Mouse (Mus musculus): ENCODE measurements around the gene Kpna2. TPM values are rescaled to one million over a fixed set of nuclear protein-coding genes. Genes with fewer than 3 reads are reported as not detected.

Kpna2 gene
- 142 and 177 TPM in 2 replicates for polyA plus RNA-seq (2012; rRNA removed)

DNA sequence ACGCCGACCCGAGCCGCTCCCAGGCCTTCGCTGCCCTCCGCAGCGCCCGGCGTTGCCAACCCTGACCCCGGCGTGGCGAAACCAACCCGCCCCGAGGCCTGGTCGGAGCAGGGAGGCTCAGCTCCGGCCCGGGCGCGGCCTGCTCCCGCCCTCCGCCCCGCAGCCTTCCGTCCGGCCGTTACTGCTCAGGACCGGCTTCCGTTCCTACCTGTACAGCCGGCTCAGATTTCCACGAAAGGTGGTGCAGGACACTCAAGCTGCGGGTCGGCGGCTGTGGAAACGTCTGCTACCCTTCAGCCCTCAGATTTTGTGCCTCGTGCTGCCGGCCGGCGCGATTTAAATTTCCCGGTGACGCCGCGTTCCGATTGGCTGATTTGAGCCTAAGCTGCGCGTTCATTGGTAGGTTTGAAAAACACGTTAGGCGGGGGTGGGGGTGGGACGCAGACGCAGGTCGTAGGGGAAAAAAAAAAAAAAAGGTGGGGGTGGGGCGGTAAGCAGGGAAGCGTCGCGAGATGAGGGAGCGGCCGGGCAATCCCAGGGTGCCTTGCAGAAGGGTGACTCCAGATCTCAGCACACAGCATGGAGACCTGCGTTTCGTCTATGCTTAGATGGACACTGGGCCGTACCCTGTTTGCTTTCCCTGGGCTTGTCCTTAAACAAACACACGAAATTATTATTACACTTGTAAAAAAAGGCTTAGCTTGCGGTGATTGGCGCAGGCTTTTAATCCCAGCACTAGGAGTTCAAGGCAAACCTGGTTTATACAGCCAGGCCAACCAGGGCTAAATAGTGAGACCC, at the start of gene Kpna2:
Gene Kpna2, minus strand, starts transcription at position 391 of the 798 bp plus-strand sequence.

DNA sequence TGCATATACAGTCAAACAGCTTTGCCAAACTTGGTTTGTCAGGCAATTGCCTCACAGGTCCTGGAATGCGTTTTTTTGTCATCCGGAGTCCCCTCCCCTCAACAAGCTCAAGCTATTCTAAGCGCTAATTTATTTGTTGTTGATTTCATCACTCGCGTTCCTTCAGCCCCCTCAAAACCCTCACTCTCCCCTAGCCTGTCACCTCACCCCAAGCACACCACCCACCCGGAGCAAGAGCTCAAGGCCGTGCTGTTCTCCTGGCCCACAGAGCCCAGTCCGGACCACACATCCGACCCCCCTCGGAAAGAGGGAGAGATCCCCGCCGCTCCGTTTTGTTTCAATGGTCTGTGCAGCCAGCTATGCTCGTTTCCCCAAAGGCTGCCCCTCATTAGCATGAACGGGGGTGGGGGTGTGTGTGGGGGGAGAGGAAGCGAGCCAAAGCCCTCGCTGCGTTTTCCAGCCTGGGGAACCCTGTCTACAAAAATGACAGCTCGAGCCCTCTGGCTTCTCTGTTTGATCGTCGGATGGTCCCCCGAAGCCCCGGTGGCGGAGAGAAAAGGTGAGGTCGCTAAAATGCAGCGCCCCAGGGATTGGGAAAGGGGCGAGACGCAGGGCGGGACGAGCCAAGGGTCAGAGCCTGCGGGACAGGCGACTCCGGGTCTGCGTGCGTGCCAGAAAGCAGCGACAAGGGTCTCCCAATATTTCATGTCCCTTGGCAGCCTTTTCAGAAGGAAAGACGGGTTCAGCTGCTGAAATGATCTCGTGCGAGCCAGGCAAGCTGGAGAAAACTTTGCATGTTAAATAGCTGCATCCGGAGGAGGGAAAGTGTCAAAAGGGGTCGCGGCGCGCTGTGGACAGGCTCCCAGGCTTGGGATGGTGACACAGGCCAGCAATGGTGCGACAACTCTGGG, 26.3 kb upstream of the Kpna2 start, which contains the start of gene 1810010H24Rik:
Gene 1810010H24Rik, plus strand, starts transcription at position 271 of the 911 bp plus-strand sequence.

Other genes starting within 250 kb of the Kpna2 start
- 6.3 and 6.6 TPM in 2 replicates for gene Pecam1, start 248.9 kb downstream of the Kpna2 start, polyA plus RNA-seq (2012; rRNA removed)
- 1.9 and 2.7 TPM in 2 replicates for gene Milr1, start 248.3 kb downstream of the Kpna2 start, polyA plus RNA-seq (2012; rRNA removed)
- gene Polg2, start 220.0 kb downstream of the Kpna2 start, polyA plus RNA-seq (2012; rRNA removed): 3.4 and 3.7 TPM in 2 replicates
- 153 and 168 TPM in 2 replicates for gene Ddx5, start 210.4 kb downstream of the Kpna2 start, polyA plus RNA-seq (2012; rRNA removed)
- gene Cep95, start 210.3 kb downstream of the Kpna2 start, polyA plus RNA-seq (2012; rRNA removed): 11.3 and 11.9 TPM in 2 replicates
- 2.9 and 3.8 TPM in 2 replicates for gene Smurf2, start 78.8 kb downstream of the Kpna2 start, polyA plus RNA-seq (2012; rRNA removed)
- gene 1810010H24Rik, start 26.1 kb upstream of the Kpna2 start, polyA plus RNA-seq (2012; rRNA removed): 1.8 and 1.9 TPM in 2 replicates
- gene Bptf, start 132.6 kb upstream of the Kpna2 start, polyA plus RNA-seq (2012; rRNA removed): 10.6 and 11.2 TPM in 2 replicates
- gene Nol11, start 189.8 kb upstream of the Kpna2 start, polyA plus RNA-seq (2012; rRNA removed): 11.9 and 12.7 TPM in 2 replicates

Measured in liver, embryonic 14 days (tissue).